Mouse (Mus musculus): ENCODE measurements around the gene Il21r.

GRCm38 (mm10) chr7:125574832-125575231, 28.4 kb upstream of the Il21r start:
- TF ChIP-seq POLR2A (IDR thresholded peaks at IDR 0.05; ENCODE audit: borderline replicate concordance, extremely low read depth, insufficient read depth, insufficient read length, poor library complexity, severe bottlenecking), result no peak
- no peak for TF ChIP-seq CTCF (IDR thresholded peaks at IDR 0.05; ENCODE audit: borderline replicate concordance, extremely low read depth, insufficient read depth, insufficient read length)

Measured in brain, embryonic 14.5 days (tissue).